Mouse (Mus musculus): ENCODE measurements around the gene Lactbl1.
A peak's percentile ranks its signal among the peaks of the same experiment; 100 is the strongest.

Gene Lactbl1

DNA sequence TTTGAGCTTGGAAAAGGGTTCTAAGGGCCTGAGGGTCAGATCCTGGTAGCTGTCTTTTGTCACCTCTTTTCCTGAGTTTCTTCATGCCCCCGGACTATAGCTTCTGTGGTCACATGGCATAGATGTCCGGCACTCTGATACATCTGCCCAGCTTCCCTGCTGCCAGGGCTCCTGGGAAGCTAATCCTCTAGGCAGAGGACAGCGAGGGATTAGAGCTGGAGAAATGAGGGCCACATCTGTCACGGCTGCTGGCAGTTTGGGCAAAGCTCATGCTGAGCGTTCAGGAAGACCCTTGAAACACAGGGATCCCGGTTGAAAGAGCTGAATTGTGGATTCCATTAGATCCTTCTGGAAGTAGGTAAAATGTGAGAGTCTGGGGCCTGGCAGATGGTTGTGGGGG is at the start of gene Lactbl1:
Gene Lactbl1 (plus strand): TSS at position 234 of the 400 bp plus-strand sequence.
- no peak for DNase-seq (ENCODE audit: low spot score)

DNA sequence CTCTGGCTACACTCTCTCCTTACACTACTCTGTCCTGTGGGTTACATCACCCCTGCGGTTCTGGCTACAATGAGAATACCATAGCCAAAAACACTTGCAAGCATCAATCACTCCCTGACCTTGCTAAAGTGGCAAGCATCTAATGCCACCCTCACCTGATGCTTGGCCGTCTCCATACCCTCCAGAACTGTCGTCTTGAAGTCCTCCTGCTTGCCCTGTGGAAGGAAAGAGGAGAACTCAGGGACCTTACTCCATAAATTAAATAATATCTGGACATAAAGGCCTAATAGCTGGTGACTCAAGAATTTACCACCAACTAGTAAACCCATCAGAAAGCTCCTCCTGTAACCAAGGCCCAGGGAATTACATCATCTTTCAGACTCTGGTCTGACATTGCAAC is 40.5 kb upstream of the Lactbl1 start:
- DNase-seq (ENCODE audit: low spot score) = no peak

DNA sequence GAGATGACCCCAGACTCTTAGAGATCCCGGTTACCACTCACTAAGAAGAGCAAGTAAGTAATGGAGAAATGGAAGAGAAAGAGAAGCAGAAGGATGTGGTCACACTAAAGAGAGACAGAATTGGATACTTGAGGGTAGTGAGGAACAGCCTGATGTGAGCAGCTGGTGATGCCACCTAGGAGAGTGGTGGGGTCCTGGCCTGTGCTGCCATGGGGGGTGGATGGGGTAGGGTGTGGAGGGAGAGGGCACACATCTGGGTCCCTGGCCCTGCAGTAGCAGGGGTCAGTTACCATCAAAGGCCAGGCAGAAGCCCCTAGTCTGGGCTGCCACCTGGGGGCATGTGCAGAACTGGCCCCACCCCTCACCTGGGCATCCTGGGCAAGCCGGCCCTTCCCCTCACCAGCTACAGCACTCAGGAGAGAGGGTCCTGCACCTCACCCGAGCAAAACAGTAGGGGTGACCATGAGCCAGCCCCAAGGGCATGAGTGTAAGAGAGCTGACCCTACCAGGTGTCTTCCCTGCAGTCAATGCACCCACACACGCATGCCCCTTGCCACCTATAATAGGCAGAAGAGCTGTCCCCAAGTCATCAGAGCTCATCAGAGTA is 35.1 kb upstream of the Lactbl1 start:
- no peak for DNase-seq (ENCODE audit: low spot score)

DNA sequence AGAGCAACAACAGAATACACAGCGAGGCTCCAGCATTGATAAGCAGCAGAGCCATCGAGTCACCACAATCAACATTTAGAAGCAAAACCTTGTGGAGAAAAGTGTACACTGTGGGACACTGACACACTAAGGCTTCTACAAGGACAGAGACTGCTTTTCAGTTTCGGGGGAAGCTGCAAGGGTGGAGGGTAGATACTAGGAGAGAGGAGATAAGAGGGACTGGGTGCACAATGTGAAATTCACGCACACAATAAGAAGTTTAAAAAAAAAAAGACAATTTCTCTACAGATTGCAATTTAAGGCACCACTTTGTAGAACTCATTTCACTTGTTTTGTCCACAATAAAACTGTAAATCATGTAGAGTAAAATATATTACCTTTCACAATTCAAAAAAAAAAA is 34.4 kb upstream of the Lactbl1 start:
- DNase-seq (ENCODE audit: low spot score) = no peak

DNA sequence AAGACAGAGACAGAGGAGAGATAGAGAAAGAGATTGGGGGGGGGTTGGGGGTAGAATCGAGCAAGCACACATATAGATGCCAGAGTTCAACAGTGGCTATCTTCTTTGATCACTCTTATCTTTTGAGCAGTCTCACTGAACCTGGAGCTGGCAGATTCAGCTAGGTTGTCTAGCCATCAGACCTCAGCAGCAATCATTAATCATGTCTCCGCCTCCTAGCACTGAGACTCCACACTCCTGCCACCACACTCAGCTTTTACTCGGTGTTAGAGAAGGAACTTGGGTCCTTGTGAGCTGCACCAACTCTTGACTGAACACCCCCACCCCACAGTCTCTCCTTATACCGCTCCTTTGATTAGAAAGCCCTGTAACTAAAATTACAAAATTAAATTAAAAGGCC is 30.3 kb upstream of the Lactbl1 start:
- DNase-seq (ENCODE audit: low spot score) = peak; percentile 28

DNA sequence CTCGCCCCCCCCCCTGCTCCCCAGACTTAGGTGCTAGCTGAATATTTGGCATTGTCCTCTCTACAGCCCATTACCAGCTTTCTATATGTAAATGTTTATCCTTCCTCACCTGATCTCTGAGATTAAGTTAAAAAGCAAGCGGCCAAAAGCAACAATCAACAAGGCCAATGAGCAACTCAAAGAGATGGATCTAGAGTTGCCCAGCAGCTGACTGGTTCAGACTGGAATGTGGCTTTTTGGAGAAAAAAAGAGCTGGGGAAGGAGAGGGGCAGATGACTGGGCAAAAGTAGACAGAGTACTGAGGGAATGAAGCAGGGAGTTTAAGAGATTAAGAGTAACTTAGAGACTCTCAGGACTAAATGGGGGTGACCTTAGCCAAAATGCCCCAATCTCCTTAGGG is 28.4 kb upstream of the Lactbl1 start:
- no peak for DNase-seq (ENCODE audit: low spot score)

DNA sequence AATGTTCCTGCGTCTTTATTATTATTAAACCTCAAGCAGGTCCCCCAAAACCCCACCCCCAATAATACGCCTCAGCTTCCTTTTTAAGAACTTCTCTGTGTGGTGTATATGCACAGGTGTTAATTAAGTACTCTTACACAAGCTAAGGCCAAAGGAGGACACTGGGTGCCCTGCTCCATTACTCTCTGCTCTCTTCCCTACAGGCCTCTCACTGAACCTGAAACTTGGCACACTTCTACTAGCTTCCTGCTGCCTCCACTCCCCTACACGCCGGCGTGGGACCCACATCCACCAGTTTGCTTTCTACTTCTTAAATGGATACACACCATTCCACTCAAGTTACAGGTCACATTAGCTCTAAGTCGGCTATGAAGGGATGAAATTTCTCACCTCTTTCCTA is 27.2 kb upstream of the Lactbl1 start:
- no peak for DNase-seq (ENCODE audit: low spot score)

DNA sequence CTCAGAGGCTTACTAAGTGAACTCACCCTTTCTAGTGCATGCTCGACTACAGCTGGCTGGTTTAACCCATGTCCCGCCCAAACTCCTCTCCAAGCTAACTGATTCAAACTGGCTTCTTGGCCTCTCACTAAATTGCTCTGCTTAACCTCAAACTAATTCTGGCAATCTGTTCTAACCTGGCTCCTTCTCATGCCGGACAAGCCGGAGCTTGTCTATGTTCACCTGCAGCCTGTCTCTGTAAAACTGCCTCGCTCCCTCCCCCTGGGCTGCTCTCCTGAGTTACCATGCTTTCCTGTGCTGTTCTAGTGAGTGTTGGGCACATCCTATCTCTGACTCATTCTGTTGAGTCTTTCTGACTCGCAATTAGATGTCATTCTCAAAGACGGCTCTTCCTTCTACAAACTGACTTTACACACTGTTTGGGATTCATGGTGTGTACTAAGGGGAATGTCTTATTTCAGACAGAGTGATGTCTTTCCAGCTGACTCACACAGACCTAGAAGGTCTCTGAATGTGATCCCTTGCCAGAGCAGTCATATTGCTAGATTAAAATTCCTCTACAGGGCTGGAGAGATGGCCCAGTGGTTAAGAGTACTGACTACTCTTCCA is 24.0 kb upstream of the Lactbl1 start:
- no peak for DNase-seq (ENCODE audit: low spot score)

DNA sequence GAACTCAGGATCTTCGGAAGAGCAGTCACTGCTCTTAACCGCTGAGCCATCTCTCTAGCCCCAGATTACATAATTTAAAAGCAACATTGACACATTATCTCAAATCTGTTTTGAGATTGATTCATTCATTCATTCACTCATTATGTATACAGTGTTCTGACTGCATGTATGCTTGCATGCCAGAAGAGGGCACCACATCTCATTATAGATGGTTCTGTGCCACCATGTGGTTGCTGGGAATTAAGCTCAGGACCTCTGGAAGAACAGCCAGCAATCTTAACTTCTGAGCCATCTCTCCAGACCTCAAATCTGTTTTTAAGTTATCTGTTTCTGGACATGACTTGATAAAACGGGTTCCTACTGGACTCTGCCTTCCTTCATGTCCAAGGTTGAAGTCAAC is 22.6 kb upstream of the Lactbl1 start:
- DNase-seq (ENCODE audit: low spot score) = no peak

DNA sequence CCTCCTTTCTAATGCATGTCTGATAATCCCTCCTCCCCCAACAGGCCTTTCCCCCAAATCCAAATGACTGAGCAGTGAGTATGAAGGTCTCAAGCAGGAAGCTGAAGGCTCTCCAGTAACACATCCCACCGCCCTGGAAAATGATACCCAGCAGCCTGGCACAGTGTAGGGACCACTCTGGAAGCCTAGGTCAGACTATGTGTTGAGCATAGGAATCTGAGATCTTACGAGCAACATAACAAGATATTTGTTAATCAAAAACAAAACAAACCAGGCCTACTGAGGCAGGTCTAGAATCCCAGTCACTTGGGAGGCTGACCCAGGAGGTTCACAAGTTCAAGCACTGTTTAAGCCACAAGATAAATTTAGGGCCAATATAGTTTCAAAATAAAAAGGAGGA is 21.9 kb upstream of the Lactbl1 start:
- DNase-seq (ENCODE audit: low spot score) = no peak

DNA sequence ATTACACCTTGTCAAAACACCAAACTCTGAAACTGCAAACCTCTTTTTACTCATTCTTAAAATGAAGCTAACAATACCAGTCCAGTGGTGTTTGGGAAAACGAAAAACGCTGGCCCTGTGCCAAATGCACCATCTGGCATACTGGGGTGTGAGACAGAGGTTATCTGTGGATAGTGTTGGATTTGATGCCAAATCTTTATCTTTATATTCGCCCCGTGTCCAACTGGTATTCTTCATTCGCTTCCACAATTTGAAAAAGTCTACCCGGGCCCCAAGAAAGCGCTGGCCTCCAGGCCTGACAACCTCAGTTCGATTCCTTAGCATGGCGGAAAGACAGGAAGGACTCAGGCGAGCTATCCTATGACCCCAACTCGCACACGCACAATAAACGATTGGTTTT is 20.9 kb upstream of the Lactbl1 start:
- DNase-seq (ENCODE audit: low spot score) = peak; percentile 53

DNA sequence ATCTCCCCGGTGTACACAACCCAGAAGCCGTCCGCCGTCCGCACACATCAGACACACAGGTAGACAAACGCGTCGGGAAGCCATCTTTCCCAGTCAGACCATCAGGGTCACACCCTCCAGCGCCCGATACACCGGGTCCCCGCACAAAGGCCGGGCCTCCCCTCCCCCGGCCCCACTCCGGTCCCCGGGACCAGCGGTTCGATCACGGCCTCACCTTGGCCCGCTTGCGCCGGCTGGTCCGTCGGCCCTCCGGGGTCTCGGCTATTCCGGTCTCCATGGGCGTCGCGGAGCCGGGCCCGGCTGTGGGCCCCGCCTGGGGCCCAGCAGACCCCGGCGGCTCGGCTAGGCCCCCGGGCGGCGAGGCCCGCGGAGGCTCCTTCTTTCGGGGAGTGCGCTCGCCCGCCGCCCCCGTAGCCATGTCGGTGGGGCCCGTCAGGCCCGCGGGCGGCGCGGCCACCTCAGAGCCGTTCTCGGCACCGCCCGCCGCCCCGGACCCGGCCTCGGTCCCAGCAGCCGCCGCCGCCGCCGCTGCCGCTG is 20.3 kb upstream of the Lactbl1 start:
- peak; percentile 69 for DNase-seq (ENCODE audit: low spot score)

DNA sequence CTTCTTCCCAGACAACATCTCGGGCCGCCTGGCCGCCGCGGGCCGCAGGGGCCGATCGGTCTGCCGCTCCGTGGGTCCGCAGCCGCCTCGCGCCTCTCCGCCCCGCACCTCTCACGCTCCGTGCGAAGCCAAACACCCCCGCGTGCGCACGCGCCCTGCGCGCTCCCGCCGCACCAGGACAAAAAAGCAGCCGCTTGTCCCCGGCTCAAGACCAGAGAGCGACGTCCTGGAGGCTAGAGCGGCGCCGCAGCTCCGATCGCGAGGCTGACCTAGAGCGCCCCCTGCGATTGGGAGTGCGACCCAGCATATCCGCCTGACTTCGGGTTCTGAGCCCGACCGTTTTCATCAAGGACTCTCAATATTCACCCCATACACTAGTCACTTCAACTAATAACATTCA is 19.9 kb upstream of the Lactbl1 start, which contains the start of gene Kdm1a:
Gene Kdm1a (minus strand): TSS at position 156 of the 400 bp plus-strand sequence.
- peak; percentile 97 for DNase-seq (ENCODE audit: low spot score)

DNA sequence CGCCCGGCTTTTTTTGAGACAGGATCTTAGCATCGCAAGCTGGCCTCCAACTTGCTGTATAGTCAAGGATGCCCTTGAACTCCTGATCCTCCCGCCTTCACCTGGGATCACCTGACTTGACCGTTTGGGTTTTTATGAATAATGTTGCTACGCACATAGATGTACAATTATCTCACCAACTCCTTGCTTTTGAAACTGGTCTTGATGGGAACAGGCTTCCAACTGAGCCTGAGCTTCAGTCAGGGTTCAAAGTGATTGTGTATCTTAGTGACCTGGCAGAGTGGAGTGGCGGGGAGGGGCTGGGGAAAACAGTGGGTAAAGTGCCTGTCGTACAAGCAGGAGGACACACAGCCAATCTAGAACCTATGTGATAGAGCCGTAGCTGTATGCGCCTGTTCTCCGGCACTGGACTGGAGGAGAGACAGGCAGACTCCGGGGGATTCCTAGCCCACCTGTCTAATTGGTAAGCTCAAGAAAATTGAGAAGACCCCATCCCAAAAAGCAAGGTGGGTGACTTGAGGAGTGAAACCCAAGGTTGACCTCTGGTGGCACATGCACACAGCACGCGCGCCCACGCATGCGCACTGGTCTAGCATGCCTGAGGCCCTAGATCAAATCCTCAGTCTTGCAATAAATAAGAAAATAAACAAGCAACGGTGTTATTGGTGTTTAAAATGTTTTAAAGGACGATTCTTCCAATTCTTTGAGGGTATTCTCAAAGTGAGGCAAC is 16.5 kb upstream of the Lactbl1 start:
- no peak for DNase-seq (ENCODE audit: low spot score)

DNA sequence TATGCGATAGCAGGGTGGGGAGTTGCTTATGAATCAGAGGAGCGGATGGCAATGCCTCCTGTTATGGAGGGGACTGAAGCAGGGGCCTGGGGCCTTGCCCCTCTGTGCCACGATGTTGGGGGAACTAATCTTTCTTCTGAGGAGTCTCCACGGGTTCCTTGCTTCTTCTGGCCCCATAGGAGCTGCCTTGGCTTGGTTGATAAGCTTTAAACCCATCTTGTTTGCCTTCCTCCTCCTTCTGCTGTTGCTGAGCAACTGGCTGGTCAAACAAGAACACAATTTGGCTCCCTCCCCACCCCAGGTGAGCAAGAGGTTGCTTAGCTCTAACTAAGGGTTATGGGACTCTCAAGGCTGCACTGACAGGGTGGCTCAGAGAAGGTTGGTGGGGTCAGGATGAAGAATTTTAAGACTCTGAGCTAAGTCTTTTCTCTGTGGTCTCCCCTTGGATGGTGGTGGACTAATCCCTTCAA is 12.0 kb upstream of the Lactbl1 start, which contains the start of gene Tex46:
Gene Tex46 (plus strand): TSS at position 51 of the 470 bp plus-strand sequence.
- DNase-seq (ENCODE audit: low spot score) = no peak

DNA sequence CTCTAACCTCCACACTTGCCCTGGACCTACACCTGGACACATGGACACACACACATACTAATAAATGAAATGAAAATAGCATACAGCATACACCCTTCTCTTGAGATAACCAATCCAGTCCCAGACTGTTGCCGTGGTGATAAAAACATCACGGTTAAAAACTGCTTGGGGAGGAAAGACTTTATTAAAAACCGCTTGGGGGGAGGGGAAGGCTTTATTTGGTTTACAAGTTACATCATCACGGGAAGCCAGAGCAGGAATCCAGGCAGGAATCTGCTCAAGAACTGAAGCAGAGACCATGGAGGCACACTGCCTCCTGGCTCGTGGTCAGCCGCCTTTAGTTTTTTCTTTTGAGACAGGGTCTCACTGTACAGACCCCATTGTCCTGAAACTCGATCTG is 8.8 kb upstream of the Lactbl1 start:
- no peak for DNase-seq (ENCODE audit: low spot score)

DNA sequence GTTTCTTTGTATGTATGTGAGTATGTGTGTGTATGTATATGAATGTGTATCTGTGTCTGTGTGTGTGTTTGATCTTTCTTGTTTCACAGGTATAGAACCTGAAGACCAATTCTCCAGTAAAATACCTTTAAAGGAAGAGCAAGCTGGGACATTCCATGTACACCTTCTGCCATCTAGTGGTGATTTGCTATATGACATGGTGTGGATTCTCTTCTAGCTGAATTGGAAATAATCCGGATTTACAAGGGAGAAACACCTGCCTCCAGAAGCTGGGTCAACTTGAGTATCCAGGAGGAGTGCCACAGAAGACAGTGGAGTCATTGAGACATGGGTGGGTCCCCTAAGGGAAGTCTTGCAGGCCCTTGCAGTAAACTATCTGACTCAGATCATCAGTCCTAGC is 1.1 kb upstream of the Lactbl1 start:
- DNase-seq (ENCODE audit: low spot score) = peak; percentile 87

DNA sequence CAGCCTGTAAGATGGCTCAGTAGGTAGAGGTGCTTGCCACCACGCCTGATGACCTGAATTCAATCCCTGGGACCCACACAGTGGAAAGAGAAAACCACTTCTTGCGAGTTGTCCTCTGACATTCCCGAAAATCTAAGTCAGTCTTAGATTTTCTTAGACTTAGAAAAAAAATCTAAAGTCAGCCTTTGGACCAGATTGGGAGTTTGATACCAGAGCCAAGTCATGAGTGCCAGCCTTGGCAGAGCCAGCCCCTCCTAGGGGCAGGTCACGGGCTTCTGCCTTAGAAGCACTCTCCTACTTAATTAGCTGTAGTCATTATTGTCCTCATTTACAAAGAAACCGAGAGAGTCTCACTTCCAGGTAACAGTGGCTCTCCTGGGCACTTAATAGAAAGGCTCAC is 465 bp upstream of the Lactbl1 start:
- DNase-seq (ENCODE audit: low spot score) = no peak

DNA sequence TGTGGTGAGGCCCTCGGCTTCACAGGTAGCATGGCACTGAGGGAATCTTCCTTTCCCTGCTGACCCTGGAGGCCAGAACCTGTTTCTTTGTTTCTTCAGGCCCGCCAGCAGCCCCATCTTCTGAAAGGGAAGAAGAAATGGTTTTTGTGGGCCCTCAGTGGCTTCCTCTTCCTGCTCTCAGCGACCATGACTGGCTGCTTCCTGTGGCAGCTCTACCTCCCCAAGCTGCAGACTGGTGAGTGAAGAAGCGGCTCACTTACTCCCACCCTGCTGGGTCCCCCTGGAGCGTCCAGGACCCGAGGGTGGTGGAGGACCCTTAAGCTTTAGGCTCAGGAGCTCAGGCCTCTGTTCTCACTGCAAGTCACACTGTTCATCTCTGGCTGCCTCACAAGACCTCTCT is 4.2 kb downstream of the Lactbl1 start:
- no peak for DNase-seq (ENCODE audit: low spot score)

DNA sequence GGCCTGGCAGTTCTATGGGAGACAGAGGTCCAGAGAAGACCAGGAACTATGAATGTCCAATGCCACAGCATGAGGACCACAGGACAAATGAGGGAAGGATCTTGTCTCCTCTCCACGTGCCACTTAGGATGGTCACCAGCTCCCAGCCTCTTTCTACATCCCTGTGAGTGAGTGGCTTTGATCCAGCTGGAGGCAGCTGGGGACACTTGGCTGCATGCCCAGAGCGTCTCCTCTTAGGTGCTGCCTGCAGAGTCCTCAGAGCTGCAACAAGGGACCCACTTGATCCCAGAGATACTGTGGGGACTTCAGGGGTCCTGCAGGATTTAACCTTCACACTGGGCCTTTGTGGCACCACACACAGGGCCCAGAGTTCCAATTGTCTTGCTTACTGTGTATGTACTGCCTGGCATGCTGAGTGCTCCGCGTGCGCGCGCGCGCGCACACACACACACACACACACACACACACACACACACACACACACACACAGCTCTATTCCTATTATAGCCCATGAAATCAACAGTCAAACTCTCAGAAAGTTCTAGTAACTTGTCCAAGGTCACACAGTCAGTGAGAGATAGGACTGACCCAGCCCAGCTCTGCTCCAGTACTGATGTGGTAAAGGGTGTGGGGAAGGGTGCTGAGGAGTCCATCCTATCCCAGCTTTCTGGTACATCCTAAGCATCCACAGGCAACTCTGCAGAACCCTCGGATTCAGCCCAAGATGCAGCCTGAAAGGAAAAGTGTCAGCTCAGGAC is 9.0 kb downstream of the Lactbl1 start:
- DNase-seq (ENCODE audit: low spot score) = no peak

DNA sequence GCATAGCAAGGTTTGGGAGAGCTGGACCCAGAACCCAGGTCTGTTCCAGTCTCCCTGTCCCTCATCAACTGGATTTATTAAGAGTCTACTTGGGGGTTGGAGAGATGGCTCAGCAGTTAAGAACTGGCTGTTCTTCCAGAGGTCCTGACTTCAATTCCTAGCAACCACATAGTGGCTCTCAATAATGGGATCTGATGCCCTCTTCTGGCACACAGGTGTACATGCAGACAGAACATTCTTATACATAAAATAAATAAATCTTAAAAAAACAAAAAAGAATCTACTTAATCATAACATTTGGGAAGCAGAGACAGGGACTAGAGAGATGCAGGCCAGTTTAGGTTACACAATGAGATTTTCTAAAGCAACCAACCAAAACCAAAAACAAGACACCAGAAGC is 13.6 kb downstream of the Lactbl1 start:
- no peak for DNase-seq (ENCODE audit: low spot score)

DNA sequence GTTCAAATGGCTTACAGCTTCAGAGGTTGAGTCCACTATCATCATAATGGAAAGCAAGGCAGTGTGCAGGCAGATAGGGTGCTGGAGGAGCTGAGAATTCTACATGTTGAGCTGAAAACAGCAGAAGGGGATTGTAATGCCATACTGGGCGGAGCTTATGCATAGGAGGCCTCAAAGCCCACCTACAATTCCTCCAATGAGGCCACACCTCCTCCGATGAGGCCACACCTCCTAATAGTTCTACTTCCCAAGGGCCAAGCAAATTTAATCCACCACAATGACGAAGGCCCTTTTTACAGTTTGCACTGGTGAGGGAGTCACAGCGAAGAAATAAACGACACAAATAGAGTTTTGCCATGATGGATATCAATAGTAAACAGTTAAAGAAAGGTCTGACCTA is 14.1 kb downstream of the Lactbl1 start:
- no peak for DNase-seq (ENCODE audit: low spot score)
